Mouse (Mus musculus) T-helper 2 cell (primary cell): ENCODE results near the gene RPS10-NUDT3.

Experiments used
- in situ Hi-C: fragments of 300-600 bp; cut with MboI, MseI; formaldehyde crosslinking; loops from one replicate; pipeline ENCODE4 v1.15.1; 2025; ENCODE audit warnings: high pct_unique_total_duplicates

Gene RPS10-NUDT3

GRCm38 (mm10) chr17:27634871-27635574, at the start of gene RPS10-NUDT3:
Gene RPS10-NUDT3, minus strand, starts transcription at chr17:27635222.
- in situ Hi-C loops, result no loop called here

DNA sequence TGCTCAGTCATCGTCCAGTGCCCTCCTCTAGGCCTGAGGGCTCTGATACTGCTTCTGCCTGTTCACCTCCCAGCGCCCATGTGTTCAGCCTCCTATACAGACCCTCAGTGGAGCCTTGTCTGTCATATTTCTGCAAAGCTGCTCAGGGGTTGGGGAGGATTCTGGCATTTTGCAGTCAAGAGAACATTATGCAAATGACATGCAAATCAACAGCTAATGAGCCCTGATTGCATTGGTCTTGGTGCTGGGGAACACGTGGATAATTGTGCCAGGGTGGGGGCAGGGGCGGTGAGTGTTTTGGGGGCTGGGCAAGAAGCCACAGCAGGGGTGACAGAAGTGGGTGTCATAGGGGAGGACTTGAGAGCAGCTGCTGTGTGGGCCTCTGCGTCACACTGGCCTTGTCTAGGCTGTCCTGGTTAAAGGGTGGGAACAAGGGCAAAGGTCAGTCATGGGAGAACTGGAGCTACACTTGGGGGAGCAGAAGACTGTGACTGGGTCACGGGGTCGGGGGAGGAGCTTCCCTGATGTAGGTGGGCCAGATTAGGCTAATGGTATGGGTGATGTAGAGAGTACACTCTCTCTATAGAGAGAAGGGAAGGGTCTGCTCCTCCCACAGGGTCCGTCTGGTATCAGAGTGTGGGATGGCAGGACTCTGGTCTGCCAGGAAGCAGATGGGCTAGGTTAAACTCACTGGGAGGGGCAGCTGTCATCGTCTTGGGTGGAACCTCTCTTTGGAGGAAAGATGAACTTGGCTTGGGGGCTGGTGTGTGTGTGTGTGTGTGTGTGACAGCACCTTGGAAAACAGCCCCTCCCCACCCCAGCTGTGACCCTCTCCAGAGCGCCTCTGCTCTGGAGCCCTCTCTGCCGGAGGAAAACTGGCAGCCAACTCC, 44.1 kb upstream of the RPS10-NUDT3 start:
- in situ Hi-C loops, result no loop called here

GRCm38 (mm10) chr17:27677756-27678155, 42.7 kb upstream of the RPS10-NUDT3 start:
- in situ Hi-C loops, result no loop called here

DNA sequence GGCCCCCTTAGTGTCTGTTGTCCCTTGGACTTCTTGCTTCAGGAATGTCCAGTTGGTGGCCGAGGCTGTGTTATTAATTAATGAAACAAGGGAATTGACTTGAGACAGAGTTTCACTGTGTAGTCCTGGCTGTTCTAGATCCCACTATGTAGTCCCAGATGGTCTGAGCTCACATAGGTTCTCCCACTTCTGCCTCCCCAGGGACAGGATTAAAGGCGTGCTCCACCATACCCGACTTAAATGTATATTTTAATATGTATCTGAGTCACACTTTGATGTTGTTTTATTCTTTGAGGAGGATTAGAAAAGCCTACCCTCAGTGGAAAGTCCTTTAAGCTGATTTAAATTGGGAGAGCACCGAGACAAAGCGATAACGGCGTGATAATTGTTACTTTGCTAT, 41.2 kb upstream of the RPS10-NUDT3 start:
- in situ Hi-C loops, result no loop called here

DNA sequence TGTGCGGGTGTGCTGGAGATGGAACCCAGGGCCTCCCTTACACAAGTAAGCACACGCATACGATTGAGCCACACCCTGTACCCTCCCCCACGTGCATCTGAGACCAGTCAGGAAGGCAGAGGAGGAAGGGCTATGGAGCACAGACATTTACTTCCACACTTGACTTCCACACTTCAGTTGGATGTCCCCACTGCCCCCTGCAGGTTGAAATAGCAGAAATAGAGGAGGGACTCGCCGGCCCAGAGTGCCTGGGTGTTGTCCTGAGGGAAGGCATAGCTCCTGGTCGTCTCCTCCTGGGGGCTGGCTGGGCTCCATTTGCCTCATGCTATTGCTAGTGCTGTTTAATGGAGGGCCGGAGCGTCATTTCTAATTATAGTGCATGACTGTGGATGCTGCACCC, 40.4 kb upstream of the RPS10-NUDT3 start:
- in situ Hi-C loops, result no loop called here

GRCm38 (mm10) chr17:27673945-27674344, 38.9 kb upstream of the RPS10-NUDT3 start:
- in situ Hi-C loops, result no loop called here

- in situ Hi-C loops, result no loop called here
Measured at GRCm38 (mm10) chr17:27671720-27672119, 36.7 kb upstream of the RPS10-NUDT3 start.

DNA sequence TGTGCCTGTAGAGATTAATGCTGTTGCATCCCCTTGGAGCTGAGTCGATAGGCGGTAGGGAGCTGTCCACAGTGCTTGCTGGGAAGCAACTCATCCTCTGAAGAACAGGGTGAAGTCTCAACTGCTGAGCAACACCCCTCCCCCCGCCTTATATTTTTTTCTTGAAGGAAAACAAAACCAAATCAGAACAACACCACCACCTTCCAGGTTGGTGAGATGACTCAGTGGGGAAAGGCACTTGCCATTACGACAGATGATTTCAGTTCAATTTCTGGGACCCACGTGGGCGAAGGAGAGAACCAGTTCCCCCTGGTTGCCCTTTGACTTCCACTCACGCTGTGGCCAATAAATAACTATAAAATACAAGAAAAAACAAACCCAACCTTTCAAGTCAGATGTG, 23.7 kb upstream of the RPS10-NUDT3 start:
- in situ Hi-C loops, result loop anchor here (5.0 kb wide), 1 partner anchor 44 kb away; no protein-coding TSS in a partner anchor

DNA sequence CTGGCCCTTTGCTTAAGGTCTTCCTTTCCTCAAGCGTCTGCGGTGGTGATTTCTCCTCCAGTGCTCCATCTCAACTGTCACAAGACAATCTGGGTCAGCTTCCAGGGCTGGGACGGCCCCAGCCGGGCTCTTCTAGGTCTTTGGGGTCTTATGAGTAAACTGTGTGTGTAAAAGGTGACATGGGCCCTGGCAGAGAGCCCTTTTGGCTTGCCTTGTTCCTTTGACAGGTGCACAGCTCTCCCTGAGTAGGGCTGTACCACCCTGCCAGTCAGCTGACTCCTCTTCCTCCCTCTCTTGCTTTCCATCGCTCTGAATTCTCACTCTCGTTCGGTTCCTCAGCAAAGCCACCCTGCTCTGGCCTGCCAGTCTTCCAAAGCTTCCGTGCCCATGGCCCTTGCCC, 22.1 kb upstream of the RPS10-NUDT3 start:
- in situ Hi-C loops, result loop anchor here (5.0 kb wide), 1 partner anchor 45 kb away; no protein-coding TSS in a partner anchor

GRCm38 (mm10) chr17:27656414-27656813, 21.4 kb upstream of the RPS10-NUDT3 start:
- in situ Hi-C loops, result loop anchor here (5.0 kb wide), 1 partner anchor 46 kb away; no protein-coding TSS in a partner anchor

DNA sequence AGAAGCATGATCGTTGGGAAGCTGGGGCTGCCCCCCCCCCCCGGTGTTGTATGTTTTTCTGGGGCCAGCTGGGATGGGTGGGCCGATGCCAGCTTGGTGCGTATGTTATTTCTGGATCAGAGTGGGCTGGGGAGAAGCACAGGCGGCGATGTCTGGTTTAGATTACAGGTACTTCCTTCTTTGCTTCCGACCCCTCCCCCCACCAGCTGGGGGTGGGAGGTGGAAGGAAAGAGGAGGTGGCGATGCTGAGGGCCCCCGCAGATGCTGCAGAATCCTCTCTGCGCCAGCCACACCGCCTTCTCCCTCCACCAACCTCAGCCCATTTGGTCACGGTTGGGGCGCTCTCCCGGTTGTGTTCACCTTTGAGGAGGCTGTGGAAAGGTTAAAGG, 21.0 kb upstream of the RPS10-NUDT3 start:
- in situ Hi-C loops, result loop anchor here (5.0 kb wide), 1 partner anchor 46 kb away; no protein-coding TSS in a partner anchor

- in situ Hi-C loops, result loop anchor here (5.0 kb wide), 1 partner anchor 47 kb away; no protein-coding TSS in a partner anchor
Measured at GRCm38 (mm10) chr17:27655089-27656010, 20.3 kb upstream of the RPS10-NUDT3 start, which contains the start of gene Pacsin1. Gene Pacsin1, plus strand, starts transcription at chr17:27655509.

GRCm38 (mm10) chr17:27653253-27653959, 18.4 kb upstream of the RPS10-NUDT3 start:
- in situ Hi-C loops, result no loop called here

- in situ Hi-C loops, result no loop called here
Measured at GRCm38 (mm10) chr17:27652046-27652790, 17.2 kb upstream of the RPS10-NUDT3 start.

GRCm38 (mm10) chr17:27650586-27650985, 15.6 kb upstream of the RPS10-NUDT3 start:
- in situ Hi-C loops, result no loop called here

DNA sequence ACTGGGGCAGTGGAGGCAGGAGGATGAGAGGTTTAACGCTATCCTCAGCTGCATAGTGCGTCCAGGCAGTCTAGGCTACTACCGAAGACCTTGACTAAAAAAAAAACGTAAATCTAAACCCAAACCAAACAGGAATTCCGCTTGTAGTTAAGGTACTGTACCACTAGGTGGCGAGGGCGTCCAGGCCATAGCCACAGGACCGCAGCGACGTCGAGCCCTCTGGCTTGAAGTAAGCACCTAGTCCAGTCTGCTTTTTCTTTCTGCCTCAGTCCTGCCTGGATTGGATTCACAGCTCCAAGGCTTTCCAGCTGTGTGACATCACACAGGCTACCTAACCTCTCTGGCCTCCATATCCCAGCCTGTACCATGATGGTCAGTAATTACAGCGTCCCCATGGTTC, 15.1 kb upstream of the RPS10-NUDT3 start:
- in situ Hi-C loops, result no loop called here

DNA sequence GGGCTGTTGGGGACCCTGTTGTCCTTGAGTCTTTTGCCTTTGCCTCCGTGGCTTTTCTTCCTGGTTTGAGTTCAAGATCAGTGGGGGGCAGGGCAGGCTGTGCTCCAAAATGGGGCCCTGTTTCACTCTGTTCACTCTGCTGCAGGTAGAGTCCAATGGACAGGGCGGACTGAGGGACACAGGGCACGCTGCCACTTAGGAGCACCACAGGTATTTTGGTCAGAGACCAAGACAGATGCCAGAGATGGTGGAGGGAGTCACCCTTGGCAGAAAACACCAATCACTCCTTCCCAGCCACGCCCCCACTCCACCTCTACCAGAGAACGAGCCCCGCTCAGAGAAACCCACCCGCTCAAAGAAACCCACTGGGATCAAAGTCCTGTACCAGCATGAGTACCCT, 10.8 kb upstream of the RPS10-NUDT3 start:
- in situ Hi-C loops, result no loop called here

GRCm38 (mm10) chr17:27644572-27644971, 9.6 kb upstream of the RPS10-NUDT3 start:
- in situ Hi-C loops, result no loop called here

DNA sequence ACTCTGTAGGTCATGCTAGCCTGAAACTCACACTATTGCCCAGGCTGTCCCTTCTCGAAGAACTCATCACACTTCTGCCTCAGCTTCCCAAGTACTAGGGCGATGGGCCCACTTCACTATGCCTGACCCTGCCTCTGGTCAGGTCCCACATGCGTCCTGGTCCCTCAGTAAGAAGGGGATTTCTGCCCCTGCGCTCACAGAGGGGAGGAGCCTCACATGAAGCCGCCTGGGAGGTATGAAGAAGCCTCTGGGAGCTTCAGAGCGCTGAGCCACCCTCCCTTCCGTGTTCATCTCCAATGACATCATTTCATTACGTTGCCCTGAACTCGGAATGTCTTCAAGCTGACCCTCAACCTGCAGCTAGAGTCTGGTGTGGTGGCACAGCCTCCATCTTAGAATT, 8.7 kb upstream of the RPS10-NUDT3 start:
- in situ Hi-C loops, result no loop called here

GRCm38 (mm10) chr17:27643101-27643500, 8.1 kb upstream of the RPS10-NUDT3 start:
- in situ Hi-C loops, result no loop called here
